Mouse (Mus musculus): ENCODE measurements around the gene Rpgrip1.

GRCm38 (mm10) chr14:52146540-52146939 lies 36.0 kb downstream of the Rpgrip1 start:
- TF ChIP-seq CTCF (IDR thresholded peaks at IDR 0.05; ENCODE audit: extremely low read depth, insufficient read length, insufficient replicate concordance, low read depth, low read length) (peak; percentile 40; the same call in 1 of the 2 replicates), POLR2A (IDR thresholded peaks at IDR 0.05; ENCODE audit: low read depth, low read length) (no peak)
